Mouse (Mus musculus) cerebellum, adult 2 months (tissue): ENCODE results near the gene Aldh8a1.

Experiments
- CTCF ChIP-seq: fragments of 200-500 bp; IDR thresholded peaks from 2 replicates; pipeline ENCODE4 v1.5.1; 2011; ENCODE audit warnings: low read depth, mild to moderate bottlenecking, control low read depth, low read length, moderate library complexity, borderline replicate concordance; ENCODE audit not compliant: insufficient read depth
- POLR2A ChIP-seq: fragments of 200-500 bp; IDR thresholded peaks from 2 replicates; pipeline ENCODE4 v1.6.1; 2011; ENCODE audit warnings: low read length, control low read depth, borderline replicate concordance; ENCODE audit not compliant: insufficient read depth

DNA sequence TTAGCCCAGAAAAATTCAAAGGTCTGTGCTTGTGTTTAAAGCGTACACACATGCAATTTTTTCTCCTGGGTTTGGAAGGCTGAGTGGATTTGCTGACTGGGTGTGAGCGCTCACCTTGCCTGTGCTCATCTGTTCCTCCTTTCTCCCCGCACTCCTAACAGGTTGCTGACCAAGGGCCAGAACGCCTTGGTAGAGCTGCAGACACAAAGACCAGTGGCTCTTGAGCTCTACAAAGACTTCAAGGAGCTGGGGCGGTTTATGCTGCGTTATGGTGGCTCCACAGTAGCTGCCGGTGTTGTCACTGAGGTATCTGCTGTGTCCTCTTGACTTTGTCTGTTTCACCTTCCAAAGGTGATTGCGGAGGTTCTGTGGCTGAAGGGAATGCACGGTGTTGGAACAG lies 9.6 kb upstream of the Aldh8a1 start:
- no peak for TF ChIP-seq CTCF
- no peak for TF ChIP-seq POLR2A
